Mouse (Mus musculus) G1E (cell line): ENCODE data around the gene Gtf2ird1.

Source experiments
- CTCF ChIP-seq: IDR thresholded peaks from 2 replicates; pipeline ENCODE4 v1.5.1; 2012; ENCODE audit warnings: low read depth, low read length, inconsistent platforms, mixed read lengths
- GATA1 ChIP-seq: IDR thresholded peaks from 2 replicates; pipeline ENCODE4 v1.6.1; 2012; ENCODE audit warnings: borderline replicate concordance, low read length, inconsistent platforms, mixed read lengths
- POLR2AphosphoS5 ChIP-seq: IDR thresholded peaks from 2 replicates; pipeline ENCODE4 v1.6.1; 2012; ENCODE audit warnings: low read depth, low read length, inconsistent platforms; ENCODE audit not compliant: insufficient replicate concordance

GRCm38 (mm10) chr5:134372926-134373658 is 83.4 kb downstream of the Gtf2ird1 start:
- TF ChIP-seq CTCF (peak; percentile 41; the same call in 1 of the 2 replicates), GATA1 (no peak), POLR2AphosphoS5 (no peak)
